Mouse (Mus musculus): Measurements from ENCODE around the gene Casp6. TPM values are rescaled to one million over a fixed set of nuclear protein-coding genes. Genes with fewer than 3 reads are reported as not detected.

The Casp6 gene
- 33.2 TPM for polyA plus RNA-seq (2014; fragmentation: Illumina TruSeq; extraction: RNeasy Lipid Tissue Mini Kit (QIAGEN cat#74804); ENCODE audit: low read depth, low replicate concordance)

GRCm38 (mm10) chr3:129901271-129901809, at the start of gene Casp6:
Gene Casp6 (plus strand): TSS chr3:129901425.

GRCm38 (mm10) chr3:129878405-129879021, 22.7 kb upstream of the Casp6 start, which contains the start of gene Pla2g12a:
Gene Pla2g12a (plus strand): TSS chr3:129878606.

Other genes with a start within 250 kb of the Casp6 start
- 3,062 TPM for gene Egf, start 146.1 kb upstream of the Casp6 start, polyA plus RNA-seq (2014; fragmentation: Illumina TruSeq; extraction: RNeasy Lipid Tissue Mini Kit (QIAGEN cat#74804); ENCODE audit: low read depth, low replicate concordance)
- gene Lrit3, start 97.4 kb upstream of the Casp6 start, polyA plus RNA-seq (2014; fragmentation: Illumina TruSeq; extraction: RNeasy Lipid Tissue Mini Kit (QIAGEN cat#74804); ENCODE audit: low read depth, low replicate concordance), result 0.28 TPM
- gene Rrh, start 78.8 kb upstream of the Casp6 start, polyA plus RNA-seq (2014; fragmentation: Illumina TruSeq; extraction: RNeasy Lipid Tissue Mini Kit (QIAGEN cat#74804); ENCODE audit: low read depth, low replicate concordance), result not detected
- 30.0 TPM for gene Gar1, start 70.0 kb upstream of the Casp6 start, polyA plus RNA-seq (2014; fragmentation: Illumina TruSeq; extraction: RNeasy Lipid Tissue Mini Kit (QIAGEN cat#74804); ENCODE audit: low read depth, low replicate concordance)
- 6.6 TPM for gene Cfi, start 65.5 kb upstream of the Casp6 start, polyA plus RNA-seq (2014; fragmentation: Illumina TruSeq; extraction: RNeasy Lipid Tissue Mini Kit (QIAGEN cat#74804); ENCODE audit: low read depth, low replicate concordance)
- gene Pla2g12a, start 22.8 kb upstream of the Casp6 start, polyA plus RNA-seq (2014; fragmentation: Illumina TruSeq; extraction: RNeasy Lipid Tissue Mini Kit (QIAGEN cat#74804); ENCODE audit: low read depth, low replicate concordance), result 17.8 TPM
- gene Mcub, start 68.8 kb downstream of the Casp6 start, polyA plus RNA-seq (2014; fragmentation: Illumina TruSeq; extraction: RNeasy Lipid Tissue Mini Kit (QIAGEN cat#74804); ENCODE audit: low read depth, low replicate concordance), result 2.6 TPM
- gene Sec24b, start 160.1 kb downstream of the Casp6 start, polyA plus RNA-seq (2014; fragmentation: Illumina TruSeq; extraction: RNeasy Lipid Tissue Mini Kit (QIAGEN cat#74804); ENCODE audit: low read depth, low replicate concordance), result 31.2 TPM
- gene Col25a1, start 230.1 kb downstream of the Casp6 start, polyA plus RNA-seq (2014; fragmentation: Illumina TruSeq; extraction: RNeasy Lipid Tissue Mini Kit (QIAGEN cat#74804); ENCODE audit: low read depth, low replicate concordance), result 0.20 TPM